Mouse (Mus musculus) Muller cell, postnatal 12 days (primary cell): ENCODE measurements around the gene Setd7.

Experiments
- DNase-seq: peaks from one replicate; pipeline ENCODE4 v3.0.0-alpha.2; 2015; ENCODE audit errors: inconsistent ontology term

Gene Setd7

DNA sequence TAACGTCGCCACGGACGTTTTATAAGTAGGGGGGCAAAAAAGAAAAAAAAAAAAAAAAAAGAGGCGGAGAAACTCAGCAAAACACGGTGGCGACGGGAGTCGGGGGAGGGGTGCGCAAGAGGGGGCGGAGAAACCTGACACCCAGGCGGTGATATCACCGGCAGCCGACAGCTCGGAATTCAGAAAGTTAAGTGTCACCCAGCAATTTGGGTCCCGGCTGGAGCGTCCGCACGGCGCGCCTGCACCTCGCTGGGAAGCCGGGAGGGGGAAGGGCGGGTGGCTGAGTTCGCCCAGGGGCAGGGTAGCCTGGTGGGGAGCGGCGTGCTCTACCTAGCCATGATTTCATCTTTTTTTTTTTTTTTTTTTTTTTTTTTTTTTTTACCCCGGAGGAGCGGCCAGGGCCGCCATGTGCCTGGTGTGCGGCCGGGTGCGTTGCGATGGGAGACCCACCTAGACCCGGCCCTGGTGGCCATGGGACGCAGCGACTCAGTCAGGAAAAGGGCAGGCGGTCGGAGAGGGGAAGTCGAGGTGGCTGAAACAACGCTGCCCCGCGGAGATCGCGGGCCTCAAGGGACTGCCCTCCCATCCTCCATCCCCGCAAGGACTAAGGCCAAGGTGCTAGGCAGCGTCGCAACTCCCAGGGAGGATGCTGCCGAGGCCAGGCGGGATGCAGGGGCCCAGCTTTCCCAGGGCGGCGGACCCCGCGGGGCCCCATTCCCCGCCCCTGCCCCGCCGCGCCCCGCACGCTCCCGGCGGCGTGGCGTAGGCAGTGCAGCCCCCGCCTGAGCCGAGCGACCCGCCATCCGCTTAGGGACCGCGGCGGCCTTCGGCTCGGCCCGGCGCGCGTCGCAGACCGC, 857 bp downstream of the Setd7 start:
- peak; percentile 91 for DNase-seq

DNA sequence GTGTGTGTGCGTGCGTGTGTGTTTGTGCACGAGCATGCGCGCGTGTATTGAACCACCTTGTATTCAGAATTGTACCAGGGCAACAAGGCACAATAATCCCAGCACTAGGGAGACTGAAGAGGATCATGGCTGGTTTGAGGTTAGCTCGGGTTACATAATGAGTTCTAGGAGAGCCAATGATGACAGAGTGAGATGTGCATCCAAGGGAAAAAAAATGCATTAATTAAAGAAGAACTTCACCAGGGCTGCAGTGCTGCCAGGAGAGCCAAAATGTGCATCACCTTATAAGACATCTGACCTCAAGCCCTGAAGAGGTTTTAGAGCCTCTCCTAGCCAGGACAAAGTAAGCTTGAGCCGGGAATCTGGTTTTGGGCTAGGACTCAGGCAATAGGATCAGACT, 5.1 kb downstream of the Setd7 start:
- DNase-seq: peak; percentile 77

DNA sequence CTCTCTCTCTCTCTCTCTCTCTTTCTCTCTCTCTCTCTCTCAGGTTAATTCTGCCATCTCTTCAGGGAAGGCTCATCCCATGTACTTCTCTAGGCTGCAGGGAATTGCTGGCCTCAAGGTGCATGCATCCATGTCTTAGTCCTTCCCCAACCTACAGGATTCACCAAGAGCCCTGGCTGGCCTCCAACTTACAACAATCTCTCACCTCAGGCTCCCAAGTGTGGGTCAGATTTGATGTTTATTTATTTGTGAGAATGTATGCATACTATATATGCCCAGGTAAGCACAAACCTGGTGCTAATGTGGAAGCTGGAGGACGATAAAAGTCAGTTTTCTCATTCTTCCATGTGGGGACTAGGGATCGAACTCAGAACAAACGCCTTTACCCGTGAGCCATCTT, 5.8 kb downstream of the Setd7 start:
- DNase-seq: no peak

DNA sequence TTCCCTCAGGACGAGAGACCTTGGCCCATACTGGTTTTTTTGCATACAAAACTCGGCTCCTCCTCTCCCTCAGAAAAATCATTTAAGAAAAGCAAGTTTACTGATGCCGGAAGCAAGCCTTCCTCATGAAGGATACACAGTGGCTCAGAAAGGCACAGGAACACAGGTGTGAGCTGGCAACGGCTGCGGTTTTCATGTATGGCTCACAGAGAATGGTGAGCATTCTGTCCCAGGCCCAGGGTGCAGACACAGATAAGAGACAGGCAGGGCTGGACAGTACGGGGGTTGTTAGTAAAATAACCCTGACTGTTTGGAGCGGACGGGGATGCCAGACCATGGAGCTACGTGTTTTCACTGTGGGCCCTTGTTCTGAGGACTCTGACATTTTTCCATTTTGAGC, 6.6 kb downstream of the Setd7 start:
- DNase-seq: no peak

DNA sequence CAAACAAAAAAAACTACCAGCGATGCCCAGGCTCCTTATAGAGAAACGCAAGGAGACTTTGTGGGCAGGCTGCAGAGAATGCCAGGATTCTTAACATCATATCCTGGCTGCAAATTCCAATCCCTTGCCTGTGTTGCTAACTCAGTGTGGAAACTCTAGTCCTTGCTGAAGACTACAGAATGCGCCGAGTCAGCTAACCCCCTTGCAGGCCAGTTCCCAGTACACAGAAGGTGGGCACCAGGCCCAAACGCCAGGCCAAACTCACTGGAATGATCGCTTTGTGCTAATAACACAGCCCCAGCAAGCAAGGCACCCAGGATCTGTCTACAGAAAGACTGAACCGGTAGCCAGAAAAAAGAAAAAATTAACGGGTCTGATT, 7.2 kb downstream of the Setd7 start:
- peak; percentile 86 for DNase-seq

DNA sequence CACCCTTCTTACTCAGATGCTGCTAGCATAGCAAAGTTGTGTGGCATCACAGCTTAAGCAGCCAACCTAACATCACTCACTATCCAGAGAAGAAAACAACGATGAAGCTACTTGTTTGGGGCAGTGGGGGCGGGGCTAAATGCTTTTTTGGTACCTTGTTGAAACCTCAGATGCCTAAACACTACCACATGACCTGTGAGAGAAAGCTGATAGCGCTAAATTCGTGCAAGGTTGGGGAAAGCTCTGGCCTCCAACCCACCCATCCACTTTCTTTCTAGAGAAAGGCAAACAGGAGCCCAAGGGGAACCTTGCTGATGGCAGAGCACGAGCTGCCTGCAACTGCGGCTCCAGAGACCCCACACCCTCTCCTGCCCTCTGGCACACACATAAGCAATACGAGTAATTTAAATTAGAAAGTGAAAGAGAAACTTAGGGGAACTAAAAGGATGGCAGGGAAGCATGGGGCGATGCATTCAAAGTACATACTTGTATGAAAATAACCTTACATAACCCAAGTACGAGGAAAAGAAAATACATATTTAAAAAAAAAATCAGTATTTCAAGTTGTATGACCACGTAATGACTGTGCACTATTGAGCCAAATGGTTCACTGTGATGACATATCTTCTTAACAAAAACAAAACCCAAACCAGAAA, 7.7 kb downstream of the Setd7 start:
- DNase-seq: peak; percentile 27

DNA sequence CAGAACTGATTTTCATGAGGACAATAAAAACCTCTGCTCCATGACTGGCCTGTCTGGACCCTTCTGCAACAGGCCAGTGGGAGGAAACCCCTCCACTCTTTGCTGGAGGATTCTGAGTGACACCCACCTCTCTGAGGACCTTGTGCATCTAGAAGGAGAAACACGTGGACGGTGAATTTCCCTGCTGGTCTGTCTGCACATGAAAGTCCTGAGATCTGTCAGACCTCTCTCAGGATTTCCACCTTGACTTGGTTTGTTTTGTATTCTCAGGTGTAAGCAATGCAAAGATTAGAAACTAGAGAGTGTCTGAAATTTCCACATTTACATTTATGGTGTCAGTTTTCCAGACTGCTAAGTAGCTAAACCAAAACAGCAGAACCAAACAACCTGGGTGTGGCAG, 8.5 kb downstream of the Setd7 start:
- DNase-seq: no peak

DNA sequence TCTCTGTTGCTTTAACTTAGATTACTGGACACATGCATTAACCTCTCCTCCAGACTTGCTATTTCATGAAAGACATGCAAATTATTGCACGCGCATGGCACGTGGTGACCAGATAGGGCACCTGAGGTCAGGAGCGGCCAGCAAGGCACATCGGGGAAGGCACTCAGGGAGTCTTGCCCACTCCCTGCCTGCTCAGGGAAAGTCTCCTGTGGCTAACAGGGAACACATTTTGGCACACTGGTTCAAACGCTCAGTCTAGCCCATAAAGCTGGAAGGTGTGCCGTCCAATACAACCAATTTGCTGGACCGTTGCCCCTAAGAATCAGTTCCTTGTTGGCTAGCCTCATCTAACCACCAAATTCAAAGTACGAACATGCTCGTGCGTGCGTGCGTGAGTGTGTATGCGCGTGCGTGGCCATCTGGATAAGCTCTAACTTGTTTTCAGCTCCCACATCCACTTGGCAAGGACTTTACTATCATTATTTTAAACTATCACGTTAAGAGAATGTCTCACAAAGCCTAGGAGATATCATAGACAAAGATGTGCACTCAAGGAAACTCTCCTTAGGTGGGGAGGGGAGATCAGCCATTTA, 11.6 kb downstream of the Setd7 start:
- no peak for DNase-seq

DNA sequence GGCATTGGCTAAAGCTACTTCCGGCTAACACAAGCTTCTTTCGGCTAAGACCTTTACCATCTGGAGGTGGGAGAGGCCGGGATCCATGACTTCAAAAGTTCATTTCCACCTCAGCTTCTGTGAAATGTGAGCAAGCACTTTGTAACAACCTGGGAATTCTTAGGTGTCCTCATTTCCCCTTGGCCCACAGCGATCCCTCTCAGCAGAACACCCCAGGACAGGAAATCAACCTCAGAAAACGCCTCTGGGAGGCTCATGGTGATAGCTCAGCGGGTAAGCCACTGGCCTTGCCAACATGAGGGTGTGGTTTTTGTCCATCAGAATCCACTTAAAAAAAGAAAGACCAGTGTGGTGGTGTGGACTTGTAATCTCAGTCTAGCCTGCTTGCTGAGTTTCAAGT, 13.1 kb downstream of the Setd7 start:
- no peak for DNase-seq

DNA sequence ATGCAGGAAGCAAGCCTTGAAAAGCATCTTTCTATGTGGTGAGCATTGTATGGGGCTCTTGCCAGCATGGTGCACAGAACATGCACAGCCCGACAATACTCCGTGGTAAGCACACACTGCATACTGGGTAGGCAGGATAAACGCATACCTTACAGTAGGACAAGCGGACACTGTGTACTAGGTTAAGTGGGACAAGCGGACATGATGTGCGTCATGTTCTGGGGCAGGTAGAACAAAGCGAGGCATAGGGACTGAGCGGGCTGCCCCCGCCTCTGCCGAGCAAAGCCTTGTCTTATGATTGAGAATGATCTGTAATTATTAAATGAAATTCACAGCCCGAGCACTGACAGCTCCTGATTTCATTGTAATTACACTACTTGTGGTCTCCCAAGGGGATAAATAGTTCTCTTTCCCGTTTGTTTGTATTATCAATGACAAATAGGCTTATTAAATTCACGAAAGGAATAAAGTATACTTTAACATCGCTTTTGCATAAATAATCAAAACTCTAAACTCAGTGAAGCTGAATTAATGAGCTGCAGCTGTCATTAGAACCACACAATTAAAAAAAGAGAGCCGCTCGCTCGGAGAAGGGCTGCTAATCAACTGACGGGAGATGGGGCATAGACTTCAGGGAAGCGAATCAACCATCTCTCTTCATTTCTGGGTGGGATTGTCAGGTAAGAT, 16.1 kb downstream of the Setd7 start:
- DNase-seq: peak; percentile 78

DNA sequence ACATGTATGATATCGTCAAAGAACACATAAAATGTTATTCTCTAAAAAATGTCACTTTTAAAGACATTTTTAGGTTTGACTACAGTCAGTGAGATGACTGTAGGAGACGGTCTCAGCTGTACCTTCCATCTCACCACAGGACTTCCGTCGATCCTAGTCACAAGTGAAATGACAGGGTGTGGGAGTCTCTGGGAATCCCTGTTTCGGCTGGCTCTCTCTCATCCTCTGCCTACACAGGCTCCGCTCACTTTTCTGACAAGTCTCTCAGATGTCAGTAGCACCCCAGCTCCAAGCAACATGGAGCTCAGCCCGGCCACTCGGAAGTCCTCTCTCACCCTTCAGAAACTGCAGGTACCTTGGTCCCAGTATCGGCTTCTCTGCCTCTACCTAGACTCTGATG, 20.0 kb downstream of the Setd7 start:
- DNase-seq: no peak

DNA sequence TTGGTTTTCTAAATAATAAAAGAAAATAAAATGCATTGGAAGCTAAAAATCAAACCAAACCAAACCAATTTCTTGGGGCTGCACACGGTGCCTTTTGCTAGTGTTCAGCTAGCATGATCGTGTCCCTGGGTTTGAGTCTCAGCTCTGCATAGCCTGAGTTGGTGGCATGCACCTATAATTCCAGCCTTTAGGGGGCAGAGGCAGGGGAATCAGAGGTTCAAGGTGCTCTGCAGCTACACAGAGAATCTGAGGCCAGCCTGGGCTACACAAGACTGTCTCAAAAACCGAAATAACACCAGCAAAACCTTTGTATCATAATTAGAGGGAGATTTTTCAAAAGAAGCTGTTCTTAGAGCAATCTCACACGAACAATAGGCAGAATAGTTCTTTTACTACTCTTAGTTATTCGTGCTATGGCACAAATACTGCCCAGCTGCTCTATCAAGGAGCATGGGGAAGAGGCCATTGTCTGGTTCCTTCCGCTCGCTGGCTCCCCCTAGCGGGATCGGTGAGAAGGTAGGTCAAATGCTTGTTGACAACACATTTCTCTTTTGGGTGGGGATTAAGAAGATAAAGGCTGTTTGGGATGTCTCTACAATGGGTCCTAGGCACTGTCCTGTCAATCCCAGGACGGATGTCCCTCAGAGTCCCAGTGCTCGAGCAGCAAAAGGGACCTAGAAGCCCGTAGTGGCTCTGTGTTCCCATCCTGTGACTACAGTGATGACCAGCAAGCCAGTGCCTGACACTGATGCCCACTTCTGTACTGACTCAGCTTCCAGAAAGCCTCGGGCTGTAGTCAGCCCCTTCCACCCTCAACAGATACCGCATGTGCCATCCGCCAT, 20.9 kb downstream of the Setd7 start:
- peak; percentile 57 for DNase-seq

DNA sequence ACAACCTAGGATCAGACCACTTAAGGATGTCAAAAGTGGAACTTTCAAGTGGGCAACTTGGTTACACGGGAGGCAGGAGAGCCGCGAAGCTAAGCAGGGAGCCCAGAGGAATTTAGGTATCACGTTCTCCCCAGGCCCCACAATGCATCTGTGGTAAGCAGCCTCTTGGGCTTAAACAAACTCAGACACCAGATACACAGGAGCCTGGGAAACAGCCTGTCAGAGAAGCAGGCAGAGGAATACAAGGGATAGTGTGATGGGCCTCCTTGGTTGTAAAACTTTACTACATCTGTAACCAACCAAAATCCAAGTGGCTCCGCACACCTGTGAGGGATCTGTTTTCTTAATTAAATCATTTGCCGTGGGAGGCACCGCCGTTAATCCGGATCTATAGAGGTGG, 26.7 kb downstream of the Setd7 start:
- DNase-seq: no peak

DNA sequence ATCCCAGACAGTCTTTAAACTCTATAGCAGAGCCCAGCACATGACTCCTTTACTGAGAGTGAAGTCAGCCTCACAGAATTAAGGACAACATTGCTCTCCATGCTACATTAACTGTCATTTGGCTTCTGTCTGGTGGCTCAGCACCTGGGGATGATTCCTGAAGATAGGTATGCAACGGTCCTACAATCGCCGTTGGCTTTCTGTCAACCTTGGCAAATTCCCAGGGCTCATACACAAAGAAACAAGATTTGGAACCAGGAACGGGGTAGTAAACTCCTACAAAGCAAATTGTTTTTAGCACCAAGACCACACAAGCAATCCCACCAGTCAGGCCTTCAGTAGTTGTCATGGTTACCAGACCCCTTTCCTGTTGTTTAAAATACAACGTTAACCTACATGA, 27.1 kb downstream of the Setd7 start:
- DNase-seq: no peak

DNA sequence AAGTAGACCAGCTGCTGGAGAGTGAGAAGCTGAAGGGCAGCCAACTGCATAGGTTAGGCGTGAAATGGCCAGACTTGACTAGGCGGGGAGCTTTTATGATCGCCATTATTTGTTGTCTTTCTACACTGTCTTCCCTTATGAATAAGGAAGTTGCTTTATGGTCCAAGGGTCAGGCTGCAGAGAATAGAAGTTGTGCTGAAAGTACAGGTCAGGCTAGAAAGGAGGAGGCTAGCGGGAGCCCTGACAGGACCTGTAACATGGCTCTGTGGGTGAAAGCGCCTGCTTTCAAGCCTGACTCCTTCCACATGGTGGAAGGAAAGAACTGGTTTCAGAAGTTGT, 28.4 kb downstream of the Setd7 start:
- DNase-seq: no peak

DNA sequence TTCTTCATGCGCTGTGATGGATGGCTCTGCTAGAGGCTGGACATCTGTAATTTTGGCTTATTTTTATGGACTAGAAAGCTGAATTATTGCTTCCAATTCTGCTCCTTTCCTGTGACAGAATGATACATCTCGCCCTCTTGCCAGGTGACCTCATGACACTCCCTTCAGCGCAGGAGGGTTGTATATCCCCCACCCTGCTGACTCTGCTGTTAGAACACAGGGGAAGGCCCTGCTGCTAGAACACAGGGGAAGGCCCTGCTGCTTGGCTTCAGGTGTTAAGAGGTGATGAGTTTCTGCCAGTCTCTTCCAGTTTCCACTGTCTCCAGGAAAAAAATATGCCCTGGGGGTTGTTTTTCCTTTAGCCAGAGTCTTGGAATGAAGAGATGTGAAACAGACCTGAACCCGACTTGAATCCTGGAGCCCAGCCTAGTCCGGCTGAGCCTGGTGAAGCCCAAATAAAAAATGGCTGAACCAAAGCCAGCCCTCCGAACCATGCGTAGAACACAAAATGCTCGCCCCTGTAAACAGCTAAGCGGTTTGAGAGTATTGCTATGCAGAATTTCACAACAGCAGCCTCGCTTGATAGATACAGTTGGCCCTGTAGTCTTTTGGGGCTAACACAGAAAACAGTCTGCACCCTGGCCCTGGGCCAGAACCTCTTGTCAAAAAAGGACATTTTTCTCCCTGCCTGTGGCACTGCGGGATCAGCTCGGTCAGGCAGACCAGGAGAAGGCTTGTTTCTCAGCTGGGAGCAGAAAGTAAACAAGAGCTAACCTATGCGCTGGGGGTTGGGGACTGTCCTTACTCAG, 29.0 kb downstream of the Setd7 start:
- DNase-seq: peak; percentile 73

DNA sequence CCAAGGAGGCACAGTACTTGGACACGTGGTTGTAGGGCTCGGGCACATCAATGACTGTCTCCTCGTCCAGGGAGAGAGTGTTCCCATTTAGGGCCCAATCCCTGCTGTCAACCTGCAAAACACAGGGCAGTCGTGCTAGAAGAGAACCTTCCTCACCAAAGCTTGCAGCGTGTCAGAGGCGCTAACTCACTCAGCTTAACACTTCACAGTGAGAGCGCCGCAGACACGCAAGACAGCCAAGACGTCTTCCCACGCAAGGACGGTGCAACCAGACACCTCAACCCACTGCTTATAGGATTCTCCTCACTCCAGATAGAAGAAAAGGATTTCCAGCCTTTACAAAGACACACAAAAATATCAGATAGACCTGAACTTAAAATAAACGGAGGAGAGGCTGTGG, 33.8 kb downstream of the Setd7 start:
- DNase-seq: no peak

DNA sequence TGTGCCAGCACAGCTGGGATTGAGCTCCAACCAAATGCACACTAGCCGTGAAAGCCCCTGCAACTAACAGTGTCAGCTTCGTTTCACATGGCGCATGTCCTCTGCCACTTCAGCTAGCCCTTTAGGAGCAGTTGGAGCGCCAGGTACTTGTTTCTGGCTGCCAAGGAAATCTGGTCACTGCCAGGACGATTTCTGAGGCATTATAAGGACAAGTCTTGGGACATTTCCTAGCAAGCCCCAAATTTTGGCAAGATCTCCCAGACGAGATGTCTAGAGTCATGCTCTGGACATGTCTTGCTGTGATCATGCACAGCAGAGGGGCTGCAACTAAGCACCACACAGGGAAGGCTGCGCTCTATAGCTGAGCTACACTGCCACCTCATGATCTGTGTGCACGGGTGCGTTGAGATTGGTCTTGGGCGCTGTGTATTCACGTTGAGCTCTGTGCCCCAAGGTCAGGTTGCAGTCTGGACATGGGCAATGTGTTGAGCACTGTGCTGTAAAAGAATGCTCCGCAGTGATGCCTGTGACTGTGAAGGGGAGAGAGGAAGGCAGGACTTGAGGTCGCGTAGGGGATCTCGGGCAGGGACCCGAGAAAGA, 35.4 kb downstream of the Setd7 start:
- no peak for DNase-seq

DNA sequence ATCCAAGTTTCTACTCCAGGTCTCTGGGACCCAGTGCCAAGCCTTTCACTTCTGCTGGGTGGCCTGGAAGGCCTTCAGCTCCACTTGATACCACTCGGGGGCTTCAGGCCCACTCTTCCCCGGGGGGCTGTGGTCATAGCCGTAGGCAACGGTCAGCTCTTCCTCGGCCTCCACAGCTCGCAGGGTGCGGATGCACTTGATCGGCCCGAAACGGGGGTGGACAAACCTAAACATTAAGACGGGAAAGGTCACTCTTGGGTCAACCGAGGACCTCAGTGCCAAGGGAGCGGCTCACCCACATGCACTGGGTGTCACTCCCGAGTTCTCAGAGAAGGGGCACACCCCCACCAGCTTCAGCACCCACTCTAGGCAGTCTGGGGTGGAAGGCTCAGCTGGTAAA, 39.4 kb downstream of the Setd7 start:
- no peak for DNase-seq

DNA sequence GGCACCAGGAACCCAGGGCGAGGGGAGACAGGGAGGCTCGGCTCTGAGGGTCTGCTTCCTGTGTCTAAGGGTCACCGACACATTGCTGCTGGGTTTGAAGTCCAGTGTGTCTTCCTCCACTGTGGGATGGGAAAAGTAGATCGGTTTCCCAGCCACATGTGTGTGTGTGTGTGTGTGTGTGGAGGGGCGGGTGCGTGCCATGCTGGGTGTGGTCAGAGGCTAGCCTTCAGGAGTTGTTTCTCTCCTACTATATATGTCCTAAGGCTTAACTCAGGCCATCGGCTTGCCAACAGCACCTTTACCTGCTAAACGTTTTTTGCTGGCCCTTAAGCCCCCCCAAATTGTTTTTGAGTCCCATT, 41.9 kb downstream of the Setd7 start:
- DNase-seq: no peak
